Mouse (Mus musculus) testis, adult 2 months (tissue): ENCODE data around the gene Cpa4. TPM values are rescaled to one million over a fixed set of nuclear protein-coding genes. Genes with fewer than 3 reads are reported as not detected.

Experiments
- H3K27ac ChIP-seq: fragments of 200-500 bp; 2 replicates; pipeline ENCODE4 v1.5.1; 2012; ENCODE audit warnings: low read depth, low read length; ENCODE audit not compliant: control insufficient read depth, insufficient read depth
- H3K27me3 ChIP-seq: fragments of 200-500 bp; 2 replicates; pipeline ENCODE4 v1.6.1; 2012; ENCODE audit warnings: mild to moderate bottlenecking, low read length, moderate library complexity; ENCODE audit not compliant: control insufficient read depth, insufficient read depth
- H3K36me3 ChIP-seq: fragments of 200-500 bp; 2 replicates; pipeline ENCODE4 v1.6.1; 2012; ENCODE audit warnings: mild to moderate bottlenecking, low read length; ENCODE audit not compliant: control insufficient read depth, insufficient read depth
- H3K4me1 ChIP-seq: fragments of 200-500 bp; 2 replicates; pipeline ENCODE4 v1.6.1; 2012; ENCODE audit warnings: low read length; ENCODE audit not compliant: control insufficient read depth, insufficient read depth
- H3K4me3 ChIP-seq: fragments of 200-500 bp; 2 replicates; pipeline ENCODE4 v1.5.1; 2012; ENCODE audit warnings: low read depth, mild to moderate bottlenecking, low read length, moderate library complexity, mixed read lengths; ENCODE audit not compliant: control insufficient read depth
- CTCF ChIP-seq: fragments of 200-500 bp; IDR thresholded peaks from 2 replicates; pipeline ENCODE4 v1.5.1; 2012; ENCODE audit warnings: low read depth, mild to moderate bottlenecking, inconsistent platforms, low read length, moderate library complexity; ENCODE audit not compliant: control insufficient read depth, insufficient read depth, insufficient replicate concordance
- POLR2A ChIP-seq: fragments of 200-500 bp; IDR thresholded peaks from 2 replicates; pipeline ENCODE4 v1.6.1; 2012; ENCODE audit warnings: low read depth, mild to moderate bottlenecking, inconsistent platforms, low read length, moderate library complexity; ENCODE audit not compliant: control insufficient read depth
- polyA plus RNA-seq: library from polyadenylated mRNA; depleted of rRNA; stranded (reverse); fragments of >200 nt; gene quantifications from 2 replicates; pipeline ENCODE4 v1.2.3, GENCODE M21; 2012; rRNA removed

Cpa4 gene
- polyA plus RNA-seq, 1 experiment = not detected

DNA sequence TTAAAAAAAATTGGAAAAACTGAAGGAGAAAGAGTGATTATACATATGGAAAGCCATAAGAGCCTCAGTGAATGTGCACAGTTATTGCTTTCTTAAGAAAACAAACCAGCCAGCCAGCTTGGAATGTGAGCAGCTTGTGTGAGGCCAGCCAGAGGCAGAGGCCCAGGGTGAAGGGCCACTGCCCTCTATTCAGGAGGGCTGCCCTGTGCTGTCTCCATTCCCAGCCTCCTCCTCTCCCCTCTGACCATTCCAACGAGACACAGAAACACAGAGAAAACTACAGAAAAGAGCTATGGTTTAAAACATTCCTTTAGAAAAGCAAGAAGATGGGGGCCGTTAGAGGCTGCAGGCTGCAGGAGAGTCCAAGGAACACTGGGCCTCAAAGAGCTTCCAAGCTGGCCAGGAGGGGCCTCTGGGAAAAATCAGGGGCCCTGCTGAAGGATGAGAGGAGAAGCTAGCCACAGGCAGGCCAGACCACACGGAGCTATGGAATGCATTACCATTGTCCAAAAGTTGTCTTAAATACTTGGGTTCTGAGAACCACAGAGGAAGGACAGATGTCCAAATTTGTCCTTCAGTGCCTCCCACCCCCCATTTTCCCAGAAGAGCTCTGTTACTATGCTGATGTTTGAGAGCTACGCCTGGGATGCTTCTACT is 68.1 kb downstream of the Cpa4 start:
- Histone ChIP-seq H3K27ac (no peak overlapping the region), H3K4me3 (no peak overlapping the region), H3K4me1 (peaks cover 8% of the 10 kb centered on the region), H3K36me3 (no peaks in the 10 kb centered on the region), H3K27me3 (no peaks in the 10 kb centered on the region)
- TF ChIP-seq CTCF (no peak), POLR2A (no peak)

- H3K4me3 ChIP-seq = no peak within 1 kb of the TSS; the same call in 1 of the 2 replicates
- no peaks in the 10 kb centered on the region for H3K27me3 ChIP-seq
- H3K36me3 ChIP-seq = no peaks in the 10 kb centered on the region
- TF ChIP-seq POLR2A (no peak), CTCF (no peak)
- peaks cover 8% of the 10 kb centered on the region for H3K4me1 ChIP-seq
- no peak within 1 kb of the TSS for H3K27ac ChIP-seq
These were observed 70.6 kb downstream of the Cpa4 start, which contains the start of gene Cpa1 for GRCm38 (mm10) chr6:30638674-30639268. Gene Cpa1 (plus strand): TSS chr6:30639218.

Other genes starting within 250 kb of the Cpa4 start
- gene Zc3hc1, start 177.3 kb upstream of the Cpa4 start, polyA plus RNA-seq = 15.2 and 15.7 TPM in 2 replicates
- 115 TPM in 2 replicates for gene Klhdc10, start 166.5 kb upstream of the Cpa4 start, polyA plus RNA-seq
- 77.8 and 92.3 TPM in 2 replicates for gene Tmem209, start 58.6 kb upstream of the Cpa4 start, polyA plus RNA-seq
- gene Ssmem1, start 58.5 kb upstream of the Cpa4 start, polyA plus RNA-seq = 109 and 119 TPM in 2 replicates
- gene Cpa2, start 26.8 kb upstream of the Cpa4 start, polyA plus RNA-seq = 1.1 and 1.4 TPM in 2 replicates
- gene Cpa5, start 42.6 kb downstream of the Cpa4 start, polyA plus RNA-seq = 76.6 and 89.5 TPM in 2 replicates
- gene Cpa1, start 70.8 kb downstream of the Cpa4 start, polyA plus RNA-seq = 0.28 and 0.62 TPM in 2 replicates
- 34.5 and 35.4 TPM in 2 replicates for gene Cep41, start 125.4 kb downstream of the Cpa4 start, polyA plus RNA-seq
- 7.8 and 8.0 TPM in 2 replicates for gene Mest, start 155.2 kb downstream of the Cpa4 start, polyA plus RNA-seq